Mouse (Mus musculus) embryonic facial prominence, embryonic 11.5 days (tissue): ENCODE results near the gene Scn4a. TPM values are rescaled to one million over a fixed set of nuclear protein-coding genes. Genes with fewer than 3 reads are reported as not detected.
A peak's percentile ranks its signal among the peaks of the same experiment; 100 is the strongest.

Experiments
- ATAC-seq: fragments of 200-750 bp; cut with Nextera tagmentation; replicated peaks from 2 replicates; pipeline ENCODE4 v1.8.0; 2017; ENCODE audit warnings: low read depth; ENCODE audit not compliant: insufficient number of reproducible peaks, low FRiP score, low TSS enrichment
- DNase-seq: peaks from one replicate; pipeline ENCODE4 v3.0.0-alpha.2; 2015; ENCODE audit warnings: low spot score
- H3K27ac ChIP-seq: fragments of 300-500 bp; sonication (generic); replicated peaks from 2 replicates; pipeline ENCODE4 v1.5.1; 2014; ENCODE audit warnings: mild to moderate bottlenecking, low read depth, low read length, control low read depth
- H3K27me3 ChIP-seq: fragments of 300-500 bp; sonication (generic); 2 replicates; pipeline ENCODE4 v1.6.1; 2014; ENCODE audit warnings: mild to moderate bottlenecking, low read length, moderate library complexity, mixed read lengths; ENCODE audit not compliant: control insufficient read depth, insufficient read depth
- H3K36me3 ChIP-seq: fragments of 300-500 bp; sonication (generic); replicated peaks from 2 replicates; pipeline ENCODE4 v1.6.1; 2014; ENCODE audit warnings: low read depth, mild to moderate bottlenecking, low read length, moderate library complexity, mixed read lengths; ENCODE audit not compliant: control insufficient read depth, insufficient read depth
- H3K4me1 ChIP-seq: fragments of 300-500 bp; sonication (generic); 2 replicates; pipeline ENCODE4 v1.6.1; 2014; ENCODE audit warnings: low read length, mixed read lengths; ENCODE audit not compliant: control insufficient read depth, insufficient read depth
- H3K4me2 ChIP-seq: fragments of 300-500 bp; sonication (generic); 2 replicates; pipeline ENCODE4 v1.6.1; 2014; ENCODE audit warnings: low read depth, mild to moderate bottlenecking, control low read depth, low read length, moderate library complexity
- H3K4me3 ChIP-seq: fragments of 300-500 bp; sonication (generic); 2 replicates; pipeline ENCODE4 v1.5.1; 2014; ENCODE audit warnings: low read depth, low read length, control low read depth
- H3K9ac ChIP-seq: fragments of 300-500 bp; sonication (generic); replicated peaks from 2 replicates; pipeline ENCODE4 v1.6.1; 2014; ENCODE audit warnings: mild to moderate bottlenecking, control low read depth, low read length
- H3K9me3 ChIP-seq: fragments of 300-500 bp; sonication (generic); replicated peaks from 2 replicates; pipeline ENCODE4 v1.6.1; 2016; ENCODE audit warnings: mild to moderate bottlenecking, low read length, inconsistent platforms, mixed read lengths; ENCODE audit not compliant: control insufficient read depth
- WGBS: fragments of 180-500 bp; shearing (Covaris S2); extraction: QIAGEN DNeasy Blood & Tissue Kit; methylation state at CpG from one replicate; pipeline ENCODE4 v1.1.7; 2014; 5-methylcytosine and 5-hydroxymethylcytosine counted together
- polyA plus RNA-seq: library from polyadenylated mRNA; unstranded; fragments of >200 nt; fragmentation: Nextera tagmentation; extraction: Ambion mirVana; gene quantifications from 2 replicates; pipeline ENCODE4 v1.2.1, GENCODE M21; 2014

Gene Scn4a
- polyA plus RNA-seq, 1 experiment from 2014 or later = 0.03 TPM

GRCm38 (mm10) chr11:106310123-106310522, 43.0 kb downstream of the Scn4a start:
- Histone ChIP-seq H3K27ac (no peak overlapping the region), H3K27me3 (no peaks in the 10 kb centered on the region), H3K4me2 (no peak overlapping the region), H3K4me1 (peaks cover 6% of the 10 kb centered on the region; the same call in 1 of the 2 replicates), H3K9me3 (no peaks in the 10 kb centered on the region), H3K9ac (no peak overlapping the region), H3K36me3 (no peaks in the 10 kb centered on the region), H3K4me3 (no peak overlapping the region)
- no peak for DNase-seq
- 69% methylated on average over 5 of the region's 5 CpGs for WGBS
- ATAC-seq = no peak

DNA sequence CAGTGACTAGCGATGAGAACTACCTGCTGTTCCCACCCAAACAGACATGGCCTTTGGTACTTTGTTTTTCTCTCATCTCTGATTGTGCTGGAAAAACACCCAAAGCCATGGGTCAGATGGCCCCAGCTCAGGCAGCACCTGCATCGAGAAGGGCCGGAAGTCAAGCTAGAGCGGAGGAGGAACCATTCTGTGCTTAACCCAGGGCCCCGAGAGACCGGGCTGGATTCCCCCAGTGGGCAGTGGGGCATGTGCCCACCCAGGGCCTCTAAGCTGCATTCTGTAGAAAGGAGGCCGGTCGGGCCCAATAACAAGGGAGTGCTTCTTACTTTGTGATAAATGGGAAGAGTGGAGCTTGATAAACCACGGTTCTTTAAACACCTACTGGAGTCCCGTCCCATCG, 44.9 kb downstream of the Scn4a start:
- WGBS = 76% methylated on average over 11 of the region's 11 CpGs
- no peaks in the 10 kb centered on the region for H3K36me3 ChIP-seq
- H3K27me3 ChIP-seq = no peaks in the 10 kb centered on the region
- H3K4me3 ChIP-seq = no peak overlapping the region
- no peaks in the 10 kb centered on the region for H3K9me3 ChIP-seq
- ATAC-seq (no peak), DNase-seq (no peak)
- no peak overlapping the region for H3K4me2 ChIP-seq
- no peak overlapping the region for H3K9ac ChIP-seq
- no peak overlapping the region for H3K27ac ChIP-seq
- no peaks in the 10 kb centered on the region for H3K4me1 ChIP-seq

- H3K4me2 ChIP-seq = no peak overlapping the region
- H3K9me3 ChIP-seq = no peaks in the 10 kb centered on the region
- H3K36me3 ChIP-seq = no peaks in the 10 kb centered on the region
- WGBS = 75% methylated on average over 5 of the region's 5 CpGs
- H3K27ac ChIP-seq = no peak overlapping the region
- H3K4me3 ChIP-seq = no peak overlapping the region
- H3K4me1 ChIP-seq = no peaks in the 10 kb centered on the region
- DNase-seq (no peak), ATAC-seq (no peak)
- no peak overlapping the region for H3K9ac ChIP-seq
- no peaks in the 10 kb centered on the region for H3K27me3 ChIP-seq
Observed at GRCm38 (mm10) chr11:106307432-106307831, 45.7 kb downstream of the Scn4a start.

GRCm38 (mm10) chr11:106306758-106307157, 46.3 kb downstream of the Scn4a start:
- WGBS = 88% methylated on average over 9 of the region's 9 CpGs
- Histone ChIP-seq H3K9me3 (no peaks in the 10 kb centered on the region), H3K27me3 (no peaks in the 10 kb centered on the region), H3K4me1 (no peaks in the 10 kb centered on the region), H3K27ac (no peak overlapping the region), H3K4me2 (no peak overlapping the region), H3K36me3 (no peaks in the 10 kb centered on the region), H3K9ac (no peak overlapping the region), H3K4me3 (no peak overlapping the region)
- no peak for ATAC-seq
- no peak for DNase-seq

DNA sequence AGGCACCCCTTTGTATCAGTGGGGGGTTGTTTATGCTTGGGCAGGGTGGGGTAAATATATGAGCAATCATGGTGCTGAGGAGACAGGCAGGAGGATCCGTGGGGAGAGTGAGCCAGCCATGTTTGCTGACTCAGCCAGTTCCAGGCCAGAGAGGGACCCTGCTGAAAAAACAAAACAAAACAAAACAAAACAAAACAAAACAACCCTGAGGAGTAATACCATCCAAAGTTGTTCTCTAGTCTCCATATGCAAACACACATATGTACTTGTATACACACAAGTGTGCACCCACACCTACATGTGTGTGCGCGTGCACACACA, 47.1 kb downstream of the Scn4a start:
- DNase-seq (no peak), ATAC-seq (no peak)
- Histone ChIP-seq H3K4me2 (no peak overlapping the region), H3K9ac (no peak overlapping the region), H3K36me3 (no peaks in the 10 kb centered on the region), H3K27ac (no peak overlapping the region), H3K27me3 (no peaks in the 10 kb centered on the region), H3K9me3 (no peaks in the 10 kb centered on the region), H3K4me3 (no peak overlapping the region), H3K4me1 (no peaks in the 10 kb centered on the region)
- WGBS = 85% methylated on average over 3 of the region's 3 CpGs

- 81% methylated on average over 10 of the region's 10 CpGs for WGBS
Observed at GRCm38 (mm10) chr11:106305348-106306064, 47.6 kb downstream of the Scn4a start.

GRCm38 (mm10) chr11:106302634-106303033, 50.5 kb downstream of the Scn4a start:
- DNase-seq = peak; percentile 75
- no peak overlapping the region for H3K4me3 ChIP-seq
- no peak overlapping the region for H3K27ac ChIP-seq
- no peaks in the 10 kb centered on the region; the same call in 1 of the 2 replicates for H3K36me3 ChIP-seq
- no peaks in the 10 kb centered on the region for H3K4me1 ChIP-seq
- no peak for ATAC-seq
- H3K4me2 ChIP-seq = no peak overlapping the region
- WGBS = 17% methylated on average over 2 of the region's 2 CpGs
- no peaks in the 10 kb centered on the region for H3K27me3 ChIP-seq
- no peak overlapping the region for H3K9ac ChIP-seq
- H3K9me3 ChIP-seq = no peaks in the 10 kb centered on the region

More at GRCm38 (mm10) chr11:106305348-106306064, 47.6 kb downstream of the Scn4a start:
- no peak overlapping the region for H3K4me2 ChIP-seq
- H3K27ac ChIP-seq = no peak overlapping the region
- ATAC-seq (no peak), DNase-seq (no peak)
- no peaks in the 10 kb centered on the region for H3K4me1 ChIP-seq
- no peaks in the 10 kb centered on the region for H3K9me3 ChIP-seq
- H3K36me3 ChIP-seq = no peaks in the 10 kb centered on the region
- H3K4me3 ChIP-seq = no peak overlapping the region
- H3K9ac ChIP-seq = no peak overlapping the region
- no peaks in the 10 kb centered on the region for H3K27me3 ChIP-seq

- H3K9ac ChIP-seq = no peak within 1 kb of the TSS
- DNase-seq (no peak), ATAC-seq (no peak)
- no peak within 1 kb of the TSS for H3K4me3 ChIP-seq
- no peaks in the 10 kb centered on the region for H3K27me3 ChIP-seq
- no peaks in the 10 kb centered on the region for H3K4me1 ChIP-seq
- H3K27ac ChIP-seq = no peak within 1 kb of the TSS
- WGBS = 76% methylated on average over 9 of the region's 9 CpGs
- no peaks in the 10 kb centered on the region for H3K9me3 ChIP-seq
- H3K36me3 ChIP-seq = no peaks in the 10 kb centered on the region; the same call in 1 of the 2 replicates
- no peak within 1 kb of the TSS for H3K4me2 ChIP-seq
Observed at GRCm38 (mm10) chr11:106301765-106302164, 51.3 kb downstream of the Scn4a start, which contains the start of gene Gh. TSS of gene Gh (minus strand) at chr11:106301865.
